Mouse (Mus musculus): ENCODE results near the gene Fbxw7.

DNA sequence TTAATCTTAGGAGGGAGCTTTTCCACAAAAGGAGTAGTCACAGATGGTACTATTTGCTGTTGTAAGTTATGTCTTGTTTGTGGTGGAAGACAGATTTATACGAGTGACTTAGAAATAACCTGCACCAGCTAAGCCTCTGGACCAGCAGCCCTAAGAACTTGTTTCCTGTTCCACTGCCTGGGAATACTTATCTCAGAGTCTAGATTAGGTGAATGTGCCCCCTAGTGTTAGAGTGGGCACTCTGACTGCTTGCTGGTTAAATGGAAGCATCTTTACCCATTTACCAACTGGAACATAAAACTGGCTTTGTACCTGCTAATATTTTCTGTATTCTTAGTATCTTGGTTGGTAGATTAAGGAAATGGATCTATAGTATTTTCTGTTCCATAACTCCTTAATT, 74.6 kb downstream of the Fbxw7 start:
- TF ChIP-seq EP300 (IDR thresholded peaks at IDR 0.05; ENCODE audit: low read depth) (no peak), CTCF (IDR thresholded peaks at IDR 0.05; ENCODE audit: low read depth) (peak; percentile 67)
